Mouse (Mus musculus) hindbrain, embryonic 10.5 days (tissue): ENCODE measurements around the gene Them7. TPM values are rescaled to one million over a fixed set of nuclear protein-coding genes. Genes with fewer than 3 reads are reported as not detected.

Source experiments
- DNase-seq: peaks from one replicate; pipeline ENCODE4 v3.0.0-alpha.2; 2017; ENCODE audit warnings: low spot score
- H3K27ac ChIP-seq: fragments of 300-500 bp; sonication (generic); 2 replicates; pipeline ENCODE4 v1.5.1; 2016; ENCODE audit warnings: mild to moderate bottlenecking, moderate library complexity
- H3K27me3 ChIP-seq: fragments of 300-500 bp; sonication (generic); 2 replicates; pipeline ENCODE4 v1.6.1; 2016; ENCODE audit warnings: mild to moderate bottlenecking; ENCODE audit not compliant: poor library complexity, insufficient read depth, severe bottlenecking
- H3K36me3 ChIP-seq: fragments of 300-500 bp; sonication (generic); 2 replicates; pipeline ENCODE4 v1.6.1; 2016; ENCODE audit warnings: mild to moderate bottlenecking, moderate library complexity
- H3K4me1 ChIP-seq: fragments of 300-500 bp; sonication (generic); replicated peaks from 2 replicates; pipeline ENCODE4 v1.6.1; 2016; ENCODE audit warnings: mild to moderate bottlenecking
- H3K4me3 ChIP-seq: fragments of 300-500 bp; sonication (generic); 2 replicates; pipeline ENCODE4 v1.5.1; 2016; ENCODE audit warnings: mild to moderate bottlenecking, moderate library complexity
- H3K9me3 ChIP-seq: fragments of 300-500 bp; sonication (generic); 2 replicates; pipeline ENCODE4 v1.6.1; 2016; ENCODE audit warnings: mild to moderate bottlenecking, moderate library complexity
- WGBS: fragments of 180-500 bp; shearing (Covaris S2); methylation state at CpG from one replicate; pipeline ENCODE4 v1.1.7; 2016; 5-methylcytosine and 5-hydroxymethylcytosine counted together
- polyA plus RNA-seq: library from polyadenylated mRNA; unstranded; fragments of >200 nt; fragmentation: Nextera tagmentation; extraction: Ambion mirVana; gene quantifications from 2 replicates; pipeline ENCODE4 v1.2.1, GENCODE M21; 2016

The Them7 gene
- polyA plus RNA-seq, 1 experiment from 2014 or later, result 0.22 TPM

DNA sequence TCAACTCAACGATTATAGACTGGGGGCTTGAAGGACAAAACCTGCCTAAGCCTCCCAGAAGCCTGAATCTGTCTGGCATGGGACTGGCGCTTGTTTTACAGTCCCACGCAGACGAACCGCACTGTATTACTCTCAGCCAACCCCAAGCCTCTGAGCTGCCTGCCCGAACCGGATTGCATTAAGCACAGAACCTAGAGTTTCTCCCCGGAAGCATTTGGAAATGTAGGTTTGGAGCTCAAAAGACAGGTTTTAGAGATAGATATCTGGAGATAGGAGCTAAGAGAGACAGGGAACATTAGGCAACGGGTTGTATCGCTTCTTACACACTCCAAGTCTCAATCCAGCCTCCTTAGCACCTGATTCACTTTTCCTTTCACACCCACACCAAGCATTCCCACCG, 149.5 kb downstream of the Them7 start:
- Histone ChIP-seq H3K27me3 (peaks cover 32% of the 10 kb centered on the region), H3K36me3 (no peaks in the 10 kb centered on the region), H3K4me3 (no peak overlapping the region), H3K27ac (no peak overlapping the region), H3K9me3 (no peaks in the 10 kb centered on the region), H3K4me1 (peaks cover 14% of the 10 kb centered on the region)
- no peak for DNase-seq
- WGBS, result 90% methylated on average over 11 of the region's 11 CpGs

DNA sequence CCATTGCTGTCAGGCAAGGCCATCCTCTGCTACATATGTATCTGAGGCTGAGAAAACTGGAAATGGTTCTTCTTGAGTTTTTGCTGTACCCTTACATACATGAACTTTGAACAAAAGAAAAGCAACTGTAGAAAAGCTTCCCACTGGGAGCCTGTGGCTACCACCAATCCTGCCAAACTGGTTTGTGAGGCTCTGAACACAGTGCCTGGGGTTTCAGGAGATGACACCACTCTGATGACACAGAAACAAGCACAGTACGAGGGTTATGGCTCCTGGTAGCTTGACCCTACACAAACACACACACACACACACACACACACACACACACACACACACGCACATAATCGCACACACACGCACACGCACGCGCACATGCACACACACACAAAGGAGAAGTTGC, 151.1 kb downstream of the Them7 start:
- Histone ChIP-seq H3K36me3 (no peaks in the 10 kb centered on the region), H3K9me3 (no peaks in the 10 kb centered on the region), H3K27me3 (peaks cover 32% of the 10 kb centered on the region), H3K4me3 (no peak overlapping the region), H3K27ac (no peak overlapping the region), H3K4me1 (peaks cover 11% of the 10 kb centered on the region)
- 94% methylated on average over 7 of the region's 7 CpGs for WGBS
- DNase-seq, result no peak

- Histone ChIP-seq H3K27ac (no peak overlapping the region), H3K9me3 (no peaks in the 10 kb centered on the region), H3K4me3 (no peak overlapping the region), H3K27me3 (peaks cover 29% of the 10 kb centered on the region), H3K36me3 (no peaks in the 10 kb centered on the region), H3K4me1 (peaks cover 6% of the 10 kb centered on the region)
- WGBS, result 79% methylated on average over 4 of the region's 4 CpGs
- DNase-seq, result no peak
Observed at GRCm38 (mm10) chr2:105375705-105376104, 151.6 kb downstream of the Them7 start.

GRCm38 (mm10) chr2:105379682-105380081, 155.6 kb downstream of the Them7 start:
- 51% methylated on average over 1 of the region's 1 CpGs for WGBS
- no peak for DNase-seq
- no peak overlapping the region for H3K27ac ChIP-seq
- no peaks in the 10 kb centered on the region for H3K9me3 ChIP-seq
- peaks cover 3% of the 10 kb centered on the region; the same call in 1 of the 2 replicates for H3K4me1 ChIP-seq
- H3K36me3 ChIP-seq, result peaks cover 2% of the 10 kb centered on the region; the same call in 1 of the 2 replicates
- H3K27me3 ChIP-seq, result no peaks in the 10 kb centered on the region
- H3K4me3 ChIP-seq, result no peak overlapping the region

GRCm38 (mm10) chr2:105380757-105381319, 156.7 kb downstream of the Them7 start:
- peaks cover 3% of the 10 kb centered on the region; the same call in 1 of the 2 replicates for H3K4me1 ChIP-seq
- WGBS, result 84% methylated on average over 3 of the region's 3 CpGs
- no peak overlapping the region for H3K27ac ChIP-seq
- no peak for DNase-seq
- peaks cover 13% of the 10 kb centered on the region for H3K36me3 ChIP-seq
- no peaks in the 10 kb centered on the region for H3K9me3 ChIP-seq
- H3K4me3 ChIP-seq, result no peak overlapping the region
- H3K27me3 ChIP-seq, result no peaks in the 10 kb centered on the region

- no peak for DNase-seq
- H3K27ac ChIP-seq, result no peak overlapping the region
- no peaks in the 10 kb centered on the region for H3K9me3 ChIP-seq
- WGBS, result 92% methylated on average over 8 of the region's 8 CpGs
- no peaks in the 10 kb centered on the region for H3K27me3 ChIP-seq
- H3K36me3 ChIP-seq, result peaks cover 35% of the 10 kb centered on the region
- no peaks in the 10 kb centered on the region for H3K4me1 ChIP-seq
- H3K4me3 ChIP-seq, result no peak overlapping the region
Observed at GRCm38 (mm10) chr2:105383063-105383462, 158.9 kb downstream of the Them7 start.

DNA sequence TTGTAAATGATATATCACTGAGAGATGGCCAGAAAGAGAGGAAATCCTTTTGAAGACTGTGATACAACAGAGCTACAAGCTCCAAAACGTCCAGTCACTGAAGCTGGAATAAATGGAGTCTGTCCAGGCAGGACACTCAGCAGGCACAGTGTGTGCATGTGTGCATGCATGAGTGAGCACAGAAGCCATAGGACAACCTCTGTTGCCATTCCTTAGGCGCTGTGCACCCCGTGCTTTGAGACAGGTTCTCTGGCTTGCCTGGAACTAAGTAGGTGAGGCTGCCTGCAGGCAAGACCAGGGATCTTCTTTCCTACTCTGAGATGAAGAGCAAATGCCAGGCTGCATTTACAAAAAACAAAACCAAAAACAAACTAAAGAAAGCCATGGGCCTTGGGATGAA, 160.9 kb downstream of the Them7 start:
- H3K27ac ChIP-seq, result no peak overlapping the region
- no peaks in the 10 kb centered on the region for H3K9me3 ChIP-seq
- H3K36me3 ChIP-seq, result peaks cover 55% of the 10 kb centered on the region
- H3K27me3 ChIP-seq, result no peaks in the 10 kb centered on the region
- H3K4me1 ChIP-seq, result no peaks in the 10 kb centered on the region
- WGBS, result 73% methylated on average over 3 of the region's 3 CpGs
- H3K4me3 ChIP-seq, result no peak overlapping the region
- no peak for DNase-seq

- H3K27me3 ChIP-seq, result no peaks in the 10 kb centered on the region
- DNase-seq, result no peak
- H3K4me1 ChIP-seq, result no peaks in the 10 kb centered on the region
- 83% methylated on average over 4 of the region's 4 CpGs for WGBS
- H3K27ac ChIP-seq, result no peak overlapping the region
- no peaks in the 10 kb centered on the region for H3K9me3 ChIP-seq
- no peak overlapping the region for H3K4me3 ChIP-seq
- peaks cover 69% of the 10 kb centered on the region for H3K36me3 ChIP-seq
Observed at GRCm38 (mm10) chr2:105386418-105386817, 162.3 kb downstream of the Them7 start.

DNA sequence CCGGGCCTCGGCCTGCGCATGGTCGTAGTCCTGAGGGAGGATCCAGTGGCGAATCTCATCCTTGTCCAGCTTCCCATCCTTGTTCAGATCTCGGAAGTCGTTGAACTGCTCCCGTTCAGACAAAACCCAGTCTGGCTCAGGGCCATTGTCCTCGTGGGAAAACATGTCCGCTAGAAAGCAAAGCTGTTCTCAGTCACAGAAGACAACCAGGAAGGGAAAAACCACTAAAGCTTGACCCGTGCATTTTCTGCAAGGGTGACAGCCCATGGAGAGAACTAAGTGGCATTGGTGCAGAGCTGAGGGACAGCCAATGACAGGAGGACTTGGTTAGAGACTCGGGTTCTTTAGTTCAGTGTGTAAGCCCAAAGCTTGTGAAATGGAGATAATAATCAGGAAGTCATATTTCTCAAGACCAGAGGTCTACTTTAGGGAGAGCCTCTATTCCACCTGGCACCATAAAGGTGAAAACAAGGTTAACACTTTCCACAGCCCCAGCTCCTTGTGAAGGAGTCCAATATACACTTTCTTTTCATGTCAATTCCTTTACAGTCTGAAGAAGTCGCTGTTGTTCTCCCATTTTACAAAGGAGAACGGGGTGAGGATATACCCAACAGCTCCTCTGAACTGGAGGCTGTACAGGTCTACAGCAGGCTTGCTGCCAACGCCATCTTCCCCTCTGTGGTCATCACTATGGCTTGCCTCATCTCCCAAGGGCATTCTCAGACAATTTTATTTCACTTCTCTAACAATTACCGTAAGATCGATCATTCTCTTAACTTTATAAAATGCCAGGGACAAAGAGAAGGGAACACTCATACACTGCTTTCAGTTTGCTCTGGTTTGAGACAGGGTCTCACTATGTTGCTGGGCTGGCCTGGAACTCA, 165.1 kb downstream of the Them7 start:
- no peaks in the 10 kb centered on the region for H3K27me3 ChIP-seq
- no peak overlapping the region for H3K27ac ChIP-seq
- no peaks in the 10 kb centered on the region for H3K4me1 ChIP-seq
- DNase-seq, result no peak
- H3K36me3 ChIP-seq, result peaks cover 97% of the 10 kb centered on the region
- H3K9me3 ChIP-seq, result no peaks in the 10 kb centered on the region
- H3K4me3 ChIP-seq, result no peak overlapping the region
- 91% methylated on average over 17 of the region's 17 CpGs for WGBS

GRCm38 (mm10) chr2:105390653-105391413, 166.7 kb downstream of the Them7 start:
- Histone ChIP-seq H3K27ac (no peak overlapping the region), H3K4me1 (no peaks in the 10 kb centered on the region), H3K4me3 (no peak overlapping the region), H3K36me3 (peaks cover 94% of the 10 kb centered on the region), H3K9me3 (no peaks in the 10 kb centered on the region), H3K27me3 (no peaks in the 10 kb centered on the region)
- DNase-seq, result no peak
- 87% methylated on average over 6 of the region's 6 CpGs for WGBS

DNA sequence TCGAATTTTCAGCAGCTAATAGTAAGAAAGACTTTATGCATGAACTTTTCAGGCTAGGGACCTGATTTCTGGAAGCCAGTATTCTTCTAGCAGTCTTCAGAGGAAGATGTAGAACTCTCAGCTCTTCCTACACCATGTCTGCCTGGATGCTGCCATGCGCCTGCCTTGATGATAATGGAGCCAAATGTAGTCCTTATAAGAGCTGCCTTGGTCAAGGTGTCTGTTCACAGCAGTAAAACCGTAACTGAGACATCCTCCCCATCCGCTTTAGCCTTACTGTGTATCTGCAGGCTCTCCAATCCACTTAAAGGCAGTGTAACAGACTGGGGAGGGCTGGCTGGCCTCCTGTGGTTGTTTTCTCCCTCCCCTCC, 167.3 kb downstream of the Them7 start:
- H3K27me3 ChIP-seq, result no peaks in the 10 kb centered on the region
- H3K27ac ChIP-seq, result no peak overlapping the region
- peaks cover 2% of the 10 kb centered on the region; the same call in 1 of the 2 replicates for H3K4me1 ChIP-seq
- no peak overlapping the region for H3K4me3 ChIP-seq
- H3K9me3 ChIP-seq, result no peaks in the 10 kb centered on the region
- peaks cover 93% of the 10 kb centered on the region for H3K36me3 ChIP-seq
- DNase-seq, result no peak
- 91% methylated on average over 4 of the region's 4 CpGs for whole genome bisulfite sequencing

DNA sequence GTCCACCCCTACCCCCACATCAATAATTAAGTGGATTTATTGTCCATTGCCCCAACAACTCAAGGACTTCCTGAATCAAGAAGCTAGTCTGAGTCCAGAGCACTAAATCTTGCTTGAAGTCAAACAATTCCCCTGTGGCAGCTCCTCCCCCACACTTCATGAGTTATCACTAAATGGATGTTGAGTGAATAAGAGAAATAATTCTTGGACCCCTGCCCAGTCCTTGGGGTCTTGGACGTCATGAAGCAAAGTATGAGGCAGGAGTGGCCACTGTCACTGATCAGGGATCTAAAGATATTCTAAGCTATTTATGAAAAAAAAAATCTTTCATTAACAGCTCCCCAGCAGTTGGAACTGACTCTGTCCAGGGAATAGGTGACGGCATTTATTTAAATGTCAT, 168.4 kb downstream of the Them7 start:
- 91% methylated on average over 2 of the region's 2 CpGs for WGBS
- H3K36me3 ChIP-seq, result peaks cover 82% of the 10 kb centered on the region

DNA sequence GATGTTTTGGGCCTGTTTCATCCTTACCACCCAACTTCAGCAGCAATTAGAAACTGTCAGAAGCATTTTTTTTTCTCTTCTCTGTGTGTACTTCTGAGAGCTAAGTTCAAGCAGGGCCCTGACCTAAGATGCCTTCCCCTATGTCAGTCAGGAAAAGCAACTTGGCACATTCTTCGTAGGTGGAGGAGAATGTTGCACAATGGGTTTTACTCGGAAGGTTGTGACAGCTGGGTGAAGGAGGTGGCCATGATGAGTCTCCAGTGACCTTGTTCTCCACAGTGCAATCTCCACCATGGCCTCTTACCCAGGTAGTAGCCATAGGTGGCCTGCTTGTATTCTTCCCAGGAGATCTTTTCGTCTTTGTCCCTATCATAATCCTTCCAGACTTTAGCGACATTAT, 170.3 kb downstream of the Them7 start:
- Histone ChIP-seq H3K27me3 (no peaks in the 10 kb centered on the region), H3K4me1 (peaks cover 32% of the 10 kb centered on the region), H3K9me3 (no peaks in the 10 kb centered on the region), H3K27ac (no peak overlapping the region), H3K4me3 (no peak overlapping the region), H3K36me3 (peaks cover 63% of the 10 kb centered on the region)
- 88% methylated on average over 4 of the region's 4 CpGs for WGBS
- DNase-seq, result no peak

More for the DNA sequence above, 168.4 kb downstream of the Them7 start:
- H3K4me3 ChIP-seq, result no peak overlapping the region
- no peaks in the 10 kb centered on the region for H3K27me3 ChIP-seq
- no peak overlapping the region for H3K27ac ChIP-seq
- no peak for DNase-seq
- H3K9me3 ChIP-seq, result no peaks in the 10 kb centered on the region
- peaks cover 13% of the 10 kb centered on the region for H3K4me1 ChIP-seq
